Mouse (Mus musculus): Measurements from ENCODE around the gene Them7.
A peak's percentile ranks its signal among the peaks of the same experiment; 100 is the strongest.

The Them7 gene

GRCm38 (mm10) chr2:105414309-105414708, 190.2 kb downstream of the Them7 start:
- no peak for DNase-seq (ENCODE audit: low read depth, low spot score)

- no peak for DNase-seq (ENCODE audit: low read depth, low spot score)
These were observed 192.0 kb downstream of the Them7 start for GRCm38 (mm10) chr2:105416046-105416659.

- DNase-seq (ENCODE audit: low read depth, low spot score) = no peak
These were observed 192.7 kb downstream of the Them7 start for GRCm38 (mm10) chr2:105416660-105417348.

GRCm38 (mm10) chr2:105417663-105418062, 193.5 kb downstream of the Them7 start:
- no peak for DNase-seq (ENCODE audit: low read depth, low spot score)

DNA sequence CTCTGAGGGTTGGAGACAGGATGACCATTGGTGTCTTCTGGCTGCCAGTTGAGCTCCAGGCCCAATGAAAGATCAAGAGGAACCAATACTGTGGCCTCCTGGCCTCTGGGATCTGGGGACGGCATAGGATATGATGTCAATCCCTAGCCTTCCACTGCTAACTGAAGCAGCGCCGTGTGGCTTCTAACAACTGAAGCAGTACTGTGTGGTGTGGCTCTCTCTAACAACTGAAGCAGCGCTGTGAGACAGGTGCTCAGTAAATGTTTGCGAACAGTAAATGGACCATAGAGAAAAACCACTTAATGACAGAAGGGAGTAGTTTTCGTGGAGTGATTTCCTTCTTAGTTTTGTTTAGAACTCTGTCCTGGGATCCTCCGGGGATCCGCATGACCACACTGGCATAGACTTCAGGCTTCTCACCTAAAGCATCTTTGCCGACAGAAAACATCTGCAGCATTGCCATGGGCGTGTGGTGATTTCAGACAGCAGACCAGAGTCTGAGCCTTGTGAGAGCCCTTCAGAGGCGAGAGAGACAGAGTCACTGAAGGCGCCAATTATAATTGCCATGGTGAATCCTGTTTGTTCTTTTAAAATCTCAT, 194.6 kb downstream of the Them7 start:
- DNase-seq (ENCODE audit: low read depth, low spot score) = no peak

- no peak for DNase-seq (ENCODE audit: low read depth, low spot score)
These were observed 203.3 kb downstream of the Them7 start for GRCm38 (mm10) chr2:105427447-105427846.

DNA sequence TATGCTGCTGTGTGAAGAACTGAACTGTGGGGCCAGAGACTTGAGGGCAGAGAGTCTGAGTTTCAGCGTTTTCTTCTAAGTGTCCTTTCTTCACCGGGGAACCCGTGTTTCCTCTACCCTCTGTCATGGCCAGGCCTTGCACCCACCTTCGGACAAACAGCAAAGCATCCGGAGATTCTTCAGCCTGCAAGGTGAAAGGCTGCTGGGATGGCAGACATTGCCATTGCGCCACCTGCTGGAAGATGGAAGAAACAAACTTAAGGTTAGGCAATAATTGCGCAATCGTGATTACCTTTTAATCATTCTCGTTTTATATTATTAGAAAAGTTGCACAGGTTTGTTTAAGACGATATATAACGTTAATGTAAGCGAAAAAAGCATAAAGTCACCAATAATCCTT, 203.9 kb downstream of the Them7 start:
- DNase-seq (ENCODE audit: low read depth, low spot score) = peak; percentile 87

DNA sequence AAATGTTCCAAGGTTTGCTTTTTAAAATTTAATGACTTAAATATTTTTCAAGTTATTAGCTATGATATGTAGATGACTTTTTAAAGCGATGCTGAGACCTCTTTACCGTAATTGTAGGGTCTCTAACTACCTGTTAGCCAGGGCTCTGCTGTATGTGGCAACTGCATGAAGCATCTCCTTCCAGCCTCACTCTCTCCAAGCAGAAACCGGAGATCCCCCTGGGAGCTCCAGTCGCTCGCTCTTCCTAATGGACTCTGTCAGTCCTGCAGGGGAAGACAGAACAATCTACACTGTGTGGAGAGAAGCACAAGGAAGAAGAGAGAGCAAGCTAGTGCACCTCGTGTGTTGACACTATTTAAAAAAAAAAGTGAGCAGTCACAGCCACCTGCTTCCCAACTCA, 204.3 kb downstream of the Them7 start:
- DNase-seq (ENCODE audit: low read depth, low spot score) = no peak

Data from CD4-positive, CD25-positive, alpha-beta regulatory T cell, adult 2 months (primary cell).